Mouse (Mus musculus): ENCODE results near the gene Eif2d. TPM values are rescaled to one million over a fixed set of nuclear protein-coding genes. Genes with fewer than 3 reads are reported as not detected.

Gene Eif2d
- 21.0 and 24.0 TPM in 2 replicates for polyA plus RNA-seq (2012; ENCODE audit: insufficient read depth, insufficient read length, missing spikeins)

DNA sequence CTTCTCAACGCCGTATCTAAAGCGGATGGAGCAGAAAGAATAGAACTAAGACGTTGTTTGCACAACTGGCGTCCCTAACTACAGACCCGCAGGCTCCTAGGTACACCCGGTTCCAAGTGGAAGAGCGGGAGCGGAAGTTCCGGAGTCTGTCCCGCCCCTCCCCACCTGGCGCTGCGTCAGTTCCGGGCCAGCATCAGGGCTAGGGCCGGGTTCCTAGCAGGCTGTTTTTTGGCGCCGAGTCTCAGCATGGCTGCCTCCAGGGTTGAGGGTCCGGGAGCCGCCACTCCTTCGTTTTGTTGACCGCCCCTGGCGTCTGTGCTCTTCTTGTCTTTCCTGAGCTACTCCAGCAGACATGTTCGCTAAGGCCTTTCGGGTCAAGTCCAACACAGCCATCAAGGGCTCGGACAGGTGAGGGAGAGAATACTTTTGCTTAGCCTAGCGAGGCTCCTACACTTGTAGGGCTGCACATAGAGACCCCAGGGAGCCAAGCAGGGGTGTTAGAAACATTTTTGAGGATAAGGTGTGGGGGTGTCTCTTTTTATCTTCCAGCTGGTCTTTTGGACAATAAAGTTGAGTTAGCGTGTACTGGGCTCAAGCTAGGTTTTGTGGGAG, at the start of gene Eif2d:
Eif2d (plus strand) TSS at position 164 of the 612 bp plus-strand sequence.
- peak within 1 kb of the TSS; percentile 96 for H3K4me3 ChIP-seq (ENCODE audit: insufficient read depth, low read depth, low read length)
- no peak within 1 kb of the TSS for H3K27ac ChIP-seq (replicated peaks; ENCODE audit: low read depth, low read length)
- 0 out of 2 replicates have a peak, but pooled peaks cover 2% of the 10 kb centered on the region for H3K4me1 ChIP-seq (ENCODE audit: control insufficient read depth, insufficient read depth, insufficient read length, low read length)

DNA sequence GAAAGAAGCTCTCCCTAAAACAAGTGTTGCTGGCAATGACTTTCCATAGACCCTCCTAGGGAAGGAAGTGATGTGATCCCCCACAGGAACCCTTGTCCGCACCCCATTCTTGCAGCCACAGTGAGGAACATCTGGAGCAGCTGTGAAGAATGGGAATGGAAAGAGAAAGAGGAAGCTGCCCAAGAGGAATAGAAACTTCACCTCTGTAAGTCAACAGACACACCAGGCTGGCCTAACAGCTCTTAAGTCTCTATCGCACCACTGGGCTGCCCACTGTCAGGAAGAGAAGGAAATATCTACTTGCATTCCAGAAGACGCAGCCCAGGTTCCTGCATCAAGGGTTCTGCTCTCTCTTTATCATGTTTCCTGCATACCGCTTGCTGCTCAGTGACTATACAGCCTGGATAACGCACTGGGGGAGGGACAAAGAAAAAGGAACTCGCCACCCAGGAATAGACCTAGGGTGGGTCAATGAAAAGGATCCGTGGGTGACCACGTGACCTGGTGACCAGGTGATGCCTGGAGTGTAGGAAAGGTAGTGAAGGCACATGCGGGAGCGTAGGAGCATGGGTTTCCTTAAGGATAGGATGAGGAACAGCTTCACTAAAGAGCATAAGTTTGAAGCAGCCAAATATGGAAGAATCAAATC, 49.1 kb upstream of the Eif2d start:
- Histone ChIP-seq H3K4me1 (ENCODE audit: control insufficient read depth, insufficient read depth, insufficient read length, low read length) (no peaks in the 10 kb centered on the region), H3K27ac (replicated peaks; ENCODE audit: low read depth, low read length) (peak overlapping the region; percentile 17; the same call in 1 of the 2 replicates), H3K4me3 (ENCODE audit: insufficient read depth, low read depth, low read length) (no peak overlapping the region)

DNA sequence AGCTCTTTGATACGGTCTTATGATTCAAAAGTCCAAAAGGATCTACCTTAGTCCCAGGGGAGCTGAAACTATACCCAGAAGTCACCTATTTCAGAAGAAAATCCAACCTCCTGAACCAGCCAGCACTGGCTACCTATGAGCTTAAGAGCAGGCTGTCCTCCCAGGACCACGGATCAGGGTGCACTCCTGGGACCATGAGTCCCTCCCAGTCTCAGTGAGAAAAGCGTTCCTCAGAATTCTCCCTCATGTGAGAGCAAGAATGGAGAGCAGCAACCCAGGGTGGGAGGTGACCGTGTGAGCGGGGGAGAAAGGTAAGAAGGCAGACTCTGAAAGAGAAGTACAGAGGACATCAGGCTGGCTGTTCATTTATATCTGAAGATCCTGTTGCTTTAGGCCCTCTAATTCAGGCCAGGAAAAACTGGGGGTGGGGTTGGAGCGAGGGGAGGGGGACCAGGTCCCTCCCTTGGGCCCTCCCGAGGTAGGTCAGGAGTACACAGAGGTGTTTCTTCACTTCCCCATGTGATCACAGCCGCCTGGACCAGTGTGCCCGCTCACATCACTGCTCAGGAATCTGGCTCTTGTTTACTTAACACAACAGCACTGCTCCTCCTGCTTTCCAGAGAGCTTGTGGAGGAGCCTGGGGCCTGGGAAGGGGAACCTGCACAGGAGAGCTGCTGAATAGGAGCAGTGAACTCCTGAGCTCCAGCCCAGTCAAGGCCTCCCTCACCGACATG, 45.2 kb upstream of the Eif2d start:
- Histone ChIP-seq H3K4me1 (ENCODE audit: control insufficient read depth, insufficient read depth, insufficient read length, low read length) (no peaks in the 10 kb centered on the region), H3K27ac (replicated peaks; ENCODE audit: low read depth, low read length) (no peak overlapping the region), H3K4me3 (ENCODE audit: insufficient read depth, low read depth, low read length) (no peak overlapping the region)

DNA sequence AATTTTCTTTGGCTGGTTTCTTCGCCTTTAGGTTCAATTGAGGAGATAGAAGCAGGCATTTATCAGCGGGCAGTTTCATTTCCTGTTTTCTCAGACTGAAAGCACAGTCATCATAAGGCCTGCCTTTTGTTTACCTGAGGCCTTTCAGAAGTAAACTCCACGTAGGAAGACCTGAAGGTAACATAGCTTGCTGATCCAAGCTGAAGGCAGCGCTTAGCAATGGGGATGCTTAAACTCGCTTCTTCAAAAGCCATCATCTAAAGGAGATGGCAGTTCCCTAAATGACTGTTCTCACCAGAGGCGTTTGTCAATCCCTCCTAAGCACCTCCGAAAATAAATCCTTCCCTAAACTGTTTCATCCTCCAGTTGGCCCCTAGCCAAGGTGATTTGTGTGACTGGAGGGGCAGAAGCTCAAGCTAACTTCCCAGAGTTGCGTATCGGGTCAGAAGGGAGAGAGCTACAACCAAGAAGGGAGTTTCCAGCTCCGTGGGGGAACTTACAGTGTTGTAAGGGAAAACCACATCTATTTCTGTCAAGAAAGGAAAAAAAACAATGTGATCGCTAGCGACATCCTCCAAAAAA, 42.4 kb upstream of the Eif2d start:
- H3K4me1 ChIP-seq (ENCODE audit: control insufficient read depth, insufficient read depth, insufficient read length, low read length), result no peaks in the 10 kb centered on the region
- H3K27ac ChIP-seq (replicated peaks; ENCODE audit: low read depth, low read length), result peak overlapping the region; percentile 66
- no peak overlapping the region for H3K4me3 ChIP-seq (ENCODE audit: insufficient read depth, low read depth, low read length)

- H3K4me1 ChIP-seq (ENCODE audit: control insufficient read depth, insufficient read depth, insufficient read length, low read length), result no peaks in the 10 kb centered on the region
- no peak overlapping the region for H3K27ac ChIP-seq (replicated peaks; ENCODE audit: low read depth, low read length)
- no peak overlapping the region for H3K4me3 ChIP-seq (ENCODE audit: insufficient read depth, low read depth, low read length)
Observed at GRCm38 (mm10) chr1:131112576-131112975, 40.4 kb upstream of the Eif2d start.

DNA sequence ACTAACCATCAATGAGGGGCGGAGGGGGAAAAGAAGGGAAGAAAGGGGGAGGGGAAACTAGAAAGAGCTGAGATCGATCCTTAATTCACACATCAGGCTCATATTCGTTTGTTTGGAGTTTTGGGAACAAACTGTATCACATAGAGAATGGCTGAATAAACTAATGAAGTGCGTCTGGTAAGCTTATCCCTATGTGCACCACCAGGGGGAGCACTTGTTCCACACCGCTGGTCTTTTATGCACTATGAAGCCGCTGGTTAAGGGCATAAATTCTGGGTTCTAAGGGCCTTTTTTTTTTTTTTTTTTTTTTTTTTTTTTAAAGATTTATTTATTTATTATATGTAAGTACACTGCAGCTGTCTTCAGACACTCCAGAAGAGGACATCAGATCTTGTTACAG, 37.0 kb upstream of the Eif2d start:
- Histone ChIP-seq H3K4me1 (ENCODE audit: control insufficient read depth, insufficient read depth, insufficient read length, low read length) (no peaks in the 10 kb centered on the region), H3K4me3 (ENCODE audit: insufficient read depth, low read depth, low read length) (no peak overlapping the region), H3K27ac (replicated peaks; ENCODE audit: low read depth, low read length) (no peak overlapping the region)

DNA sequence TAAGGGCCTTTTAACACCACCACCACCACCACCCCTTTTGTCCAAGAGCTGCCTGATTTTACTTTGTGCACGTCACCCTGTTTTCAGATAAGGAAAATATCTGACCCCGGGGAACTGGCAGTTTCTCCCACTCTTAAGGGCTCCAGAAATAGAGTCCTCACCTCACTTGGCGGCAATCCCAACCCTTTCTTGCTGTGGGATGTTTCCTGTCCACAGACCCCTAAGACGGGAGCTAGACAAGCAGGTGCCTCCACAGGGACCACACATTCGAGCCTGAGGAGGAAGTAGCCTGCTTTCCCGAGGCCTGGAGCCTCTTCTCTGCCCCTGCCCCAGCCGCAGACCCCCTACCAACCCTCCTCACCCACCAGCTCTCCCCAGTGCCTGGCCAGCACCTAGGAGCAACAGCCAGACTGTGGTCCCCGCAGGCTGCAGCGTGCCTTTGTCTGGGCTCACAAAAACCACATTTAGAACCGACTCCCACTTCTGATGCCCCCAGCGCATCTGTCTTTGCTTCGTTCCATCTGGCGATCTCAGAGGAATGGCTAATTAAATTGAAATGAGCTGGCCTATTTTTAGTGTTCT, 36.5 kb upstream of the Eif2d start:
- no peaks in the 10 kb centered on the region for H3K4me1 ChIP-seq (ENCODE audit: control insufficient read depth, insufficient read depth, insufficient read length, low read length)
- no peak overlapping the region for H3K27ac ChIP-seq (replicated peaks; ENCODE audit: low read depth, low read length)
- H3K4me3 ChIP-seq (ENCODE audit: insufficient read depth, low read depth, low read length), result no peak overlapping the region

- Histone ChIP-seq H3K4me3 (ENCODE audit: insufficient read depth, low read depth, low read length) (no peak overlapping the region), H3K27ac (replicated peaks; ENCODE audit: low read depth, low read length) (no peak overlapping the region)
Observed at GRCm38 (mm10) chr1:131118530-131118929, 34.5 kb upstream of the Eif2d start.

DNA sequence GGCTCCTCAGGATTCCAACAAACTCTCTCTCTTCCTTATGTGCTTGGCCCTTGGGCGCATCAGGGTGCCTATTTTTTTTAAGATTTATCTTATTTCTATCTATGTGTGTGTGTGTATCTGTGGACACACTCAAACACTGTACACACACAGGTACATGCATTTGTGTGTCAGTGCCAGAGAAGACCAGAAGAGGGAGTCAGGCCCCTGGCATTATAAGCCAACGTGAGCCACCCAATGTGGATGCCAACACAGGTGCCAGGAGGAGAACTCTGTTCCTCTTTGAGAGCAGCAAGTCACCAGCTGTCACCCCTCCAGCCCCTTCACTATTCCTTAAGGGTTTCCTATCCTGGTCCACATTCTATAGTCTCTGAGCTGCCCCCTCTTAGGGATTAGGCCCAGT, 34.0 kb upstream of the Eif2d start:
- no peak overlapping the region for H3K27ac ChIP-seq (replicated peaks; ENCODE audit: low read depth, low read length)

More at GRCm38 (mm10) chr1:131118530-131118929, 34.5 kb upstream of the Eif2d start:
- H3K4me1 ChIP-seq (ENCODE audit: control insufficient read depth, insufficient read depth, insufficient read length, low read length), result no peaks in the 10 kb centered on the region

DNA sequence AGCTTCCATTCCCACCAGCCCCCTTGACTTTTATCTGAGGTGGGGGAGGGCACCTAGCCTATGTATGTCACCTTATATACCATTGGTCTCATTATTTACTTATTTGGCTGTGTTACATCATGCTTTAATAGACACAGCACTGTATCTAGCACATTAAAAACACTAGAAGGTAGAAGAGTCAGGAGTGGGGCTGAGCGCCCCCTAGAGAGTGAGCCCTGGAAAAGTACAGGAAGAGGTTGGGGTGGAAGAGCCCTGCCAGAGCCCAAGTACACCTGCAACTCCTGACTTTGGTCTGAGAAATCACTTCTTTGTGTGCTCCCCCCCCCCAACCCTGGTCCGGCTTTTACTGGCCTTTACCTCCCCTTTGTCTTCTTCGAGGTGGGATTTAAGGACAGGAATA, 31.0 kb upstream of the Eif2d start:
- H3K4me1 ChIP-seq (ENCODE audit: control insufficient read depth, insufficient read depth, insufficient read length, low read length), result no peaks in the 10 kb centered on the region
- no peak overlapping the region for H3K4me3 ChIP-seq (ENCODE audit: insufficient read depth, low read depth, low read length)
- H3K27ac ChIP-seq (replicated peaks; ENCODE audit: low read depth, low read length), result no peak overlapping the region

More for the DNA sequence above, 34.0 kb upstream of the Eif2d start:
- no peaks in the 10 kb centered on the region for H3K4me1 ChIP-seq (ENCODE audit: control insufficient read depth, insufficient read depth, insufficient read length, low read length)
- H3K4me3 ChIP-seq (ENCODE audit: insufficient read depth, low read depth, low read length), result no peak overlapping the region

- H3K27ac ChIP-seq (replicated peaks; ENCODE audit: low read depth, low read length), result no peak overlapping the region
- no peaks in the 10 kb centered on the region for H3K4me1 ChIP-seq (ENCODE audit: control insufficient read depth, insufficient read depth, insufficient read length, low read length)
- no peak overlapping the region for H3K4me3 ChIP-seq (ENCODE audit: insufficient read depth, low read depth, low read length)
Observed at GRCm38 (mm10) chr1:131123522-131124265, 29.3 kb upstream of the Eif2d start.

- Histone ChIP-seq H3K27ac (replicated peaks; ENCODE audit: low read depth, low read length) (no peak overlapping the region), H3K4me3 (ENCODE audit: insufficient read depth, low read depth, low read length) (no peak overlapping the region), H3K4me1 (ENCODE audit: control insufficient read depth, insufficient read depth, insufficient read length, low read length) (no peaks in the 10 kb centered on the region)
Observed at GRCm38 (mm10) chr1:131125987-131126744, 26.8 kb upstream of the Eif2d start.

GRCm38 (mm10) chr1:131134231-131134630, 18.8 kb upstream of the Eif2d start:
- no peak overlapping the region for H3K4me3 ChIP-seq (ENCODE audit: insufficient read depth, low read depth, low read length)
- H3K4me1 ChIP-seq (ENCODE audit: control insufficient read depth, insufficient read depth, insufficient read length, low read length), result no peaks in the 10 kb centered on the region; the same call in 1 of the 2 replicates
- no peak overlapping the region for H3K27ac ChIP-seq (replicated peaks; ENCODE audit: low read depth, low read length)
